Mouse (Mus musculus) frontal cortex, postnatal 25 days (tissue): Measurements from ENCODE around the gene Pde4a.
"Not testable (repeated sequence)": the region's sequence is repeated elsewhere in the genome, so short reads cannot be mapped to it uniquely, and the experiment has no call there.

ENCODE experiments used
- DNase-seq, 2 experiments: peaks; one replicate each; pipeline ENCODE4 v3.0.0; 2022; ENCODE audit warnings: low spot score in 2 of 2

Pde4a gene

GRCm38 (mm10) chr9:21244428-21245112, 79.1 kb downstream of the Pde4a start:
- no peak for DNase-seq

- DNase-seq = no peak
These were observed 79.6 kb downstream of the Pde4a start for GRCm38 (mm10) chr9:21245113-21245487.

- DNase-seq = no peak
These were observed 80.8 kb downstream of the Pde4a start for GRCm38 (mm10) chr9:21246342-21246741.

- no peak for DNase-seq
These were observed 82.8 kb downstream of the Pde4a start, which contains the start of gene S1pr5 for GRCm38 (mm10) chr9:21248326-21248725. Gene S1pr5, minus strand, starts transcription at chr9:21248443.

GRCm38 (mm10) chr9:21249629-21250508, 84.4 kb downstream of the Pde4a start:
- DNase-seq = no peak

- no peak for DNase-seq
These were observed 85.0 kb downstream of the Pde4a start for GRCm38 (mm10) chr9:21250509-21250908.

- no peak for DNase-seq
These were observed 85.7 kb downstream of the Pde4a start for GRCm38 (mm10) chr9:21251116-21251735.

- DNase-seq = no peak
These were observed 89.2 kb downstream of the Pde4a start for GRCm38 (mm10) chr9:21254690-21255089.

- DNase-seq = not testable (repeated sequence)
These were observed 90.8 kb downstream of the Pde4a start for GRCm38 (mm10) chr9:21256349-21256748.

- DNase-seq = no peak
These were observed 95.1 kb downstream of the Pde4a start for GRCm38 (mm10) chr9:21260491-21261040.

GRCm38 (mm10) chr9:21261831-21262230, 96.3 kb downstream of the Pde4a start:
- DNase-seq = no peak
